Mouse (Mus musculus): Measurements from ENCODE around the gene Tedc1.
"Not testable (repeated sequence)": the region's sequence is repeated elsewhere in the genome, so short reads cannot be mapped to it uniquely, and the experiment has no call there.

Tedc1 gene

DNA sequence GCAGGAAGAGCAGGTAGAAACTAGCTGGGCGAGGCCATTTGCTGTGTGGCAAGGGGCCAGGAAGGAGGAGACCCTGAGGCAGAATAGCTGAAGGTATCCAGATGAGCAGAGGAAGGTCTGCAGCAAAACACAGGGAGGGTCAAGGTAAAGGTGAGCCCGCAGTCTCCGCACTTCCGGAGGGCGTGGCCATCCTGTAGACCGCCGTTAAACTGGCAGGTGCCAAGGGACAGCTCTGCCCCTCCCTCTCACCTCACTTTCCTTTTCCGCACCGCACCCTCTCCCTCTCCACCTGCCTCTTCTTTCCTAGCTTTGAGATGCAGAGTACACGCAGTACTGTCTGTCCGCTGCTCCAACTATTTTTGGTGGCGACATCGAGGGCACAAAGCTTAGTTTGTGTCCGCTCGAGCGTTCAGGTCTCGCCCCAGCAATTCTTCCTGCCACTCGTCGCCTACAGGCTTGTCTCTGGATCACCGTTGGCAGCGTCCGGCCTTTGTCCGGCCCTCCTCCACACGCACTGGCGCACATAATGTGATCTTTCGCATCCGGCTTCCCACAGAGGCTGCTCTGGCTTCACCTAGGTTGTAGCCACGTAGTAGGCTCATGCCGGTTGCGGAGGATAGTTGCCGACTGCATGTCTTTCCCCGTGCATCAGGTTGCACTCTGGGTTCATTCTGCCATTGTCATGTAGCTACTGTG is 997 bp upstream of the Tedc1 start:
- DNase-seq: peak; percentile 76

DNA sequence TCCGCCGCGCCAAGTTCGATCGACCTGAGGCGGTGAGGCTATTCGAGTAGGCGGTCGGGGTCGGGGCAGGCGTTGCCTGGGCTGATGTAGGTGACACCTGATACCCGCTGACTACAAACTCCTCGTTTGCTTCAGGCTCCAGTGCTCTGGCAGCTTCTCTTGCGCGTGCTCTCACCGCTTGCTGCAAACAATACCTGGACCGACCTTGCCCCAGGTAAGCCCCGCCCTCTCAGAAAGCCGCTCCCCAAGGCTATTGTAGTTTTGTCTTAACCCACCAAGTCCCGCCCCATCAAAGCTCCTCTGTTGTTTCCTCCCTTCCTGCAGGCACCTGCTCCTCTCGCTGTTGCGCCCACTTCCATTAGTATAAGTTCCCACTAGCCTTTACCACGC is 314 bp downstream of the Tedc1 start:
- DNase-seq: no peak

DNA sequence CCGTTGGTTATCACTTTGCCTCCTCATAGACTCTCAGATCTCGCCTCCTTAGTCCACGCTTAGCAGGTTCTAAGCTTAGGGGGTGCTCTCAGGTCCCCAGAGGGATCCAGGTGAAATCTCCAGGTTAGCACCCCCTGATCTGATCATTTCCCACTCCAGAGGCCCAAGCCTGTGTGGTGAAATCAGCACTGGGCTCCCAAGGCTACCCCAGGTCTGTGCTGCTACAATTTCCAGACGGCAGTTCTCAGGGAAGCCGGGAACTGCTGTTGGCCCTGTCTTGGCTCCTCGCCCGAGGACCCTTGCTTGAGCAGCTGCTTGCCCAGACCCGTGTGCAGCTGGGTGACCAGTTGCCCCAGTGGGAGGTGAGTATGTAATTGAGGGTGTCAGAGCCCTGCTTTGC is 781 bp downstream of the Tedc1 start:
- DNase-seq: peak; percentile 16

DNA sequence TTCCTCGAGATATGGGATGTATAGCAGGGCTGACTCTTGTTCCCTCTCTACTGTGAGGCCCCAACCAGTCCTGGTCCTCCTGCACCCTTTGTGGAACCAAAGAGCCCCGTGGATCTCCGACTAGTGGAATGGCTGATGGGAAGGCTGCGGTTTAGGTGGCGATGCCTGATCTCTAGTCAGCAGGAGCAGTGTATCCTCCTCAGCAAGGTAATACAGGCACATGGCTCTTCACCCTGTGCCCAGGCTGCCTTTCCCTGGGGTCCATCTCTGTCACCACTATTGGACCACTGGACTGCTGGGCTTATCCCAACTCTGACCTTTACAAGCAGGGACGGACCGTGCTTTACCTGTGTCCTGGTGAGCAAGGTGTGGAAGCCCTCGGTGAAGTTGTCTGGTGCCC is 1.3 kb downstream of the Tedc1 start:
- DNase-seq: no peak

DNA sequence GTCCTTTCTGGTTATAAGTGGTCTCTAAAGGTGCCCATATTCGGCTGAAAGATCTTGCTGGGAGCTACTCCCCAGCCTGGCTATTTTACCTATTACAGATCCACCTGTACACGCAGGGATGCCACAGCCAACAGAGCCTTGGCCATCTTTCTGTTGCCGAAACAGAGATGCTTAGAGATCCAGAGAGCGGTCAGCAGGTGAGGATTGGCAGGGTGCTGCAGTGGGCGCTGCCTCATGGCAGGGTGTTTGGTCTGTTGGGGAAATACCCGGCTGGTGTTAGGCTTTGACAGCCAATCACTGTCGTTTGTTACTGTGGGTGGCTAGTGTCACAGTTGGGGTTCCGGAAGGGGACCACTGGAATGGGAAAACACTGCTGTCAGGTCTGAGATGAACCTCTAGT is 1.8 kb downstream of the Tedc1 start:
- DNase-seq: no peak

DNA sequence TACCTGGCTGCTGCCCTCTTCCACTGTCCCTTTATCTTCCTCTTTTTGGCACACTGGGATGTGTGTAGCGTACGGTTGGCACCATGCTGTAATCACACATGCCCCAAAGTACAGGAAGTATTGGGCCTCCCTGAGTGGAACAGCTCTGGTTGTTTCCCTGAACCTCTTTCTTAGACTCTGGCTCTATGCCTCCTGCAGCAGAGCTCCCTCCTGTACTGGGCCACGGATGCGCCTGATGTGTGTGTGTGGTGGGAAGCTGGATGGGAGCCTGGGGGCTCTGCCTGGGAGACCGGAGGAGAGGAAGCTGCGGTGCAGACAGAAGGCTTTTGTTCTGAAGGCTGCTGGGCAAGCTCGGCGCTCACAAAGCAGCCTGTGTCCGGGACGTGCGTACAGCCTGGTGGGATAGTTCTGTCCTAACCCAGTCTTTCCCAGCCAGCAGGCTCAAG is 7.4 kb downstream of the Tedc1 start:
- no peak for DNase-seq

DNA sequence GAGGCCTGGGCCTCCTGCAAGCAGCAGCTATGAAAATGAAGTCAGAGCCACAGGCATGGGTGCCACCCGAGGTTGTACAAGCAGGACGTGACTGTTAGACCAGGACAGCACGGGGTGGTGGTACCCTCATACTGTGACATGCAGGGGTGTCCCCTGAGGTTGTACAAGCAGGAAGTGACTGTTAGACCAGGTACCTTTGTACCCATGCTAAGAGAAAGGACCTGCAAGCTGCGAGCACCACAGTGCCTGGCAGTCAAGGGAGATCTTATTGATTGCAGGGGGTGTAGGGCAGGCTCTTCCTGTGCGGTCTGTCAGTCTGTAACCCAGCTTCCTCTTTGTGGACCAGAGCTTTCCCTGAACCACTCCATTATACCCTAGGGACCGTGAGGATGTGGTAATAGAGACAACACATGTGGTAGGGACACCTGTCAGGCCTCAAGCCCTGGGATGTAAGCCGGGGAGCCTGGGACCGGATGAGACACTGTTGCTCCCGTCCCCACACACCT is 11.9 kb downstream of the Tedc1 start:
- DNase-seq: no peak

DNA sequence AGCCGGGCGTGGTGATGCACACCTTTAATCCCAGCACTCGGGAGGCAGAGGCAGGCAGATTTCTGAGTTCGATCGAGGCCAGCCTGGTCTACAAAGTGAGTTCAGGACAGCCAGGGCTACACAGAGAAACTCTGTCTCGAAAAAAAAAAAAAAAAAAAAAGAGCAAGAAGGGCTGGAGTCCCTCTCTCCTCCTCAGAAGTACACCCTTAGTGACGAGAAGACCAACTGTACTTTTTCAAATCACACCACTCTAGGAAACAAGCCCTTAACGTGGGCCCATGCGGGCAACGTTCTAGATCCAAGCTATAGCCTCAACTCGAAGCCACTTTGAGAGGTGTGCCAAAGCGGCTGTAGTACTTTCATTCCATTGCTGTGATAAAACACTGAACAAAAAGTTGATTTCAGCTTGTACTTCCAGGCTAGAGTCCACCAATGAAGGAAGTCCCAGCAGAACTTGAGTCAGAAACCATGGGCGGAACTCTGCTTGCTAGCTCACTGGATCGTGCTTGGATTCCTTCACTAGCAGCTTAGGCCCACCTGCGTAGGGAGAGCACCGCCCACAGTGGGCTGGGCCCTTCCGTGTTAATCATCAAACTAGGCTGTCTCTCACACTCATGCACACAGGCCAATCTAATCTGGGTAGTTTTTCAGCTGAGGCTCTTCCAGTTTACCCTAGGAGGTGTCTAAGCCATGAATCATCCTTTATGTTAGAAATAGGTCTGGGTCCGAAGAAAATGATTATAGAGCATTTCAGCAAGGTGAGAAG is 20.9 kb downstream of the Tedc1 start:
- DNase-seq: no peak

DNA sequence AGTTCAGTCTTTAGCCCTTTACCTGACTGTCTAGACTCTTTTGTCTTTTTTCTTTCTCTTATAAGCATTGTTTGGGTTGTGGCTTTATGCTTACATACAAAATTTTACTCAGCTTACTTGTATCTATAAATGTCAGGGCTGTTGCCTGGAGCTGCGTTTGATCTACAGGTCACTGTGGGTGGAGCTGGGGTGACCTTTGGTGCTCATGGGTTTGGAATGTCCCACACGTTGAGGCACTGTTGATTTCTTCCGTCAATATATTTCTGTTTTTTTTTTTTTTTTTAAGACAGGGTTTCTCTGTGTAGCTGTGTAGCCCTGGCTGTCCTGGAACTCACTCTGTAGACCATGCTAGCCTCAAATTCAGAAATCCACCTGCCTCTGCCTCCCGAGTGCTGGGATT is 24.8 kb downstream of the Tedc1 start:
- no peak for DNase-seq

DNA sequence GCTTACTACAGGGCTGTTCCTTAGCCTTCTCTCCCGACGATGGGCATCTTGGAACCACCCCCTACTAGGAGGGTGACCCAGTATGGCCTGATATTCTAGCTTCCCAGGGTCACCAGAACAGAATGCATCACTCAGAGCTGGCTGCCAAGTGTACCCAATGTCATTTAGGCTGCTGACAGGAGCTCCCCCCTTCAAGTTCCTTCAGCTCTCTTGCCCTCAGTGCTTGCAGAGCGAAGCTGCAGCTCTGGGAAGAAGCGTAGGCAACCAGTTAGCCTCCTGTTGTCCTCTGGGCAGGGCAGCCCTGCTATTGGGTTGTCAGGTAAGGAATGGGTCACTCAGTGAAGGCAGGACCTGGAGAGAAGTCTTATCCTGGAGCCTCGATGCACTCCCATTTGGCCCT is 28.7 kb downstream of the Tedc1 start:
- no peak for DNase-seq

DNA sequence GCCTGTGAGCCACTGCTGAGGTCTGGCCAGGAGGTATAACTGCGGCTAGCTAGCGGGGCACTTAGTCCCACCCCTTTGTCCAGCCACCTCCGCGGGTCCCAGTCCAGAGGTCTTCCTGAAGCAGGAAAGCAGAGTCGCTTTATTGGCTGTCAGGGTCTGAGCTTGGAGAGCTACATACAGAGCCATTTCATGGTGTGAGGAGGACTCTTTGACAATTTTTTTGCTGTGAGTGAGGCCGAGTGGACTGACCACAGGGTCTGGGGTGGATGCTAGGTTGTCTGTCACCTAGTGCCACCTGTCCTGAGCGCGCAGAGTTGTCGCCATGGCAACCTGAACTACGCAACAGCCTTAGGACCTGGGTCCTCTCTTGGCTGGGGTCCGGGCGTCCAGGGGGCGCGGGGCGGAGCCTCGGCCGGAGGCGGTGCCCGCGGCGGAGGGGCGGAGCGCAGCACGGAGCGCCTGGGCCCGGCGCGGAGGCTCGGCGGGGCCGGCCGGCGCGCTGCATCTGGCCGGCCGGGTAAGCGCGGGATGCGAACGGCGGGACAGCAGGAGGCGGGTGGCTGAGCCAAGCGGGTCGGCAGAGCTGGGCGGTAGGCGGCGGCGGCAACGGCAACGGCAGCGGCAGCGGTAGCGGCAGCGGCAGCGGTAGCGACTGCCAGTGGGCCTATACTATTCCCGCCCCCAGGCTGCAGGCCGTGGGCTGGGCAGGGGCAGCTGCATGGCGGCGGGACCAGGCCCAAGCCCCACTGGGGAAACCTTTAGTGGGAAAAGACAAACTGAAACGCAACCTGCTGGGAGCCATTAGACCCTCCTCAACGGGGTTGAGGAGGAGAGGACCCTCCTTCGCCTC is 29.4 kb downstream of the Tedc1 start, which contains the start of gene Tmem121:
Tmem121 (plus strand) TSS at position 489 of the 850 bp plus-strand sequence.
- peak; percentile 34 for DNase-seq

DNA sequence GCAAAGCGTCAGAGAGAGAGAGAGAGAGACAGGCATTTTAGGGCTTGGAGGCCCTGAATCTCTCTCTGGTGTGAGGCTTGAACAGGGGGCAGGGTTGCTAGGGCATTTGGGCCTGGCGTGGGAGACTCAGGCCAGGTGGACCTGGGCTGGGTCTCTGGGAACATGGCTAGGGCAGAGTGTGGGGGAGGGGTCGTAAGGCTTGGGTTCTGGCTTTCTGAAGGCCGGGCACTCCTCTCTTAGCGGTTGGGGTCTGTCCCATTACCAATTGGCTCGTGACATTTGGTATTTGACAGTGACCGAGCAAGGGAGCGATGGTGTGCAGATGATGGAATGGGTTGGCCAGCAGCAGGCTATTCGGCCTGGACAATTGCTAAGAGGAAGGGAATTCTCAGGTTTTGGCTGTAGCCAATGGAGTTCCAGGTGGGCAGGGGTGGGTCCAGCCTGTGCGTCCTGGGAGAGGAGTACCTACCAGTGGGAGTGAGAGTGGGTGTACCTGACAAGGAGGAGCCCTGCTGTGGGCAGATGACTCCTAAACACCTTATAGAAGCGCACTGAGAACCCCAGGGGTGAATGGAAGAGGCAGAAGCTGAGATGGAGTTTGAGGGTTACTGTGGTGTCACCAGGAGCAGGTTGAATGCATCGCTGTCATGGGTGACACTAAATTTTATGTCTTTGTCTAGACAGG is 30.2 kb downstream of the Tedc1 start:
- no peak for DNase-seq

DNA sequence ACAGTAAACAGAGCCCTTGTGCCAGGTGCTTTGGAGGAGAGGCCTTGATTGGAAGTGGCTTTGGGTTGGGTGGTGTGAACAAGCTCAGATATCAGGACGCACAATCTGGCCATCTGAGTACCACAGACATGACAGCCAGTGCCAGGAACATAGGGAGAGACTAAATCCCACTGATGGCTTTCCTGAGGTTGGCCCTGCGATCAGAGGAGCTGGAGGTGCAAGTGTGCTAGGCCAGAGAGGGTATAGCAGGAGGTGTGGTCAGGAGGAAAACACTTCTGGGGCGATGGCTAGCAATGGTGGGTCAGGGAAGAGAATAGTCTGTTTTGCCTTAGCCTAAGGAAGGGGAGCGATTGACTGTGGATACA is 30.8 kb downstream of the Tedc1 start:
- DNase-seq: no peak

DNA sequence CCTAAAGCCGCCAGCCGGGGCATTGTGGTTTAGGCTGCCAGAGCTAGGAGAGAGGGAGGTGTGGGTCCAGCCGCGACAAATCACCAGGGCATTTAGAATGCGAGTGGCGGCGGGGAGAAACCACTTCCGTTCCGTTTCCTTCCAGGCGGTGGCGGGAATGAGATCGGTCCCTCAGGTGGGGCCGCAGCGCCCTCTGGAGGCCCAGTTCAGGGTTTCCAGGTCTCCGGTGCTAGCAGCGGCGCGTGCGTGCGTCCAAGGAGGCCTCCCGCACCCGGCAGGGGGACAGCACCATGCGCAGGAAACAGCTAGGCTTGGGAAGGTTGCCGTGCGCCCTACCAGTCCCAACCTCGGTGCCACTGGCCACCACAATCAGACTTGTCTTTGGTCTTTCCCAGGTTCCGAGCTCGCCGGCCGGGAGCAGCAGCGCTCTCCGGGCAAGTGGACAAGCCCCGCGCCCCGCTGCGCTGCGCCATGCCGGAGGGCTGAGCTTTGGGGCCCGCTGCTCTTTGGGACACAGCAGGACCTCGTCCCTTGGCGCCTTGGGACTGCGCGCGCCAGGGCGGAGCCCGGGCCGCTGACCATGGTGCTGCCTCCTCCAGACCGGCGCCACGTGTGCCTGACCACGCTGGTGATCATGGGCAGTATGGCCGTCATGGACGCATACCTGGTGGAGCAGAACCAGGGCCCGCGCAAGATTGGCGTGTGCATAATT is 31.5 kb downstream of the Tedc1 start:
- DNase-seq: peak; percentile 70

DNA sequence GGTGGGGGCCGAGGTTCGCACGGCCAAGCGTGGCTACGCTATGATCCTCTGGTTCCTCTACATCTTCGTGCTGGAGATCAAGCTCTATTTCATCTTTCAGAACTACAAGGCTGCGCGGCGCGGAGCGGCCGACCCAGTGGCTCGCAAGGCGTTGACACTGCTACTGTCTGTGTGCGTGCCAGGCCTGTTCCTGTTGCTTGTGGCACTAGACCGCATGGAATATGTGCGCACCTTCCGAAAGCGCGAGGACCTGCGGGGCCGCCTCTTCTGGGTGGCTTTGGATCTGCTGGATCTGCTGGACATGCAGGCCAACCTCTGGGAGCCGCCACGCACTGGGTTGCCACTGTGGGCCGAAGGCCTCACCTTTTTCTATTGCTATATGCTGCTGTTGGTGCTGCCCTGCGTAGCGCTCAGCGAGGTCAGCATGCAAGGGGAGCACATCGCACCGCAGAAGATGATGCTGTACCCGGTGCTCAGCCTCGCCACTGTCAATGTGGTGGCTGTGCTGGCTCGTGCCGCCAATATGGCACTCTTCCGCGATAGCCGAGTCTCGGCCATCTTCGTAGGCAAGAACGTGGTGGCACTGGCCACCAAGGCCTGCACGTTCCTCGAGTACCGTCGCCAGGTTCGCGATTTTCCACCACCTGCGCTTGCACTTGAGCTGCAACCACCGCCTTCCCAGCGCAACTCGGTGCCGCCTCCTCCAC is 32.3 kb downstream of the Tedc1 start:
- no peak for DNase-seq

DNA sequence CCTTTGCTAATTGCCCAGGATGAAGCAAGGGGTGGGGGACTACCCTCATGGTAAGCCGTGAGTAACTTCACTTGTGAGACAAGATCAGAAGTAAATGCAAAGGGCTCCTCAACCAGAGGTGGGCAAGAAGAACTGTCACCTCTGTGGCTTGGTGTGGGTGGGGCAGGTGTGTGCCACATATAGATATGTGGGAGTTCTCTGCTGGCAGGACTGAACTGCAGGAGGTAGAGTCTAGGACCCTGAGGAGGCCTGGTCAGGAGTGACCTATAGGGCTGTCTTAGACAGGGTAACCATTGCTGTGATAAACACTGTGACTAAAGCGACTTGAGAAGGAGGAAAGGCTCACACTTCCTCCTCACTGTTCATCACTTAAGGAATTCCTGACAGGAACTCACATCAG is 37.2 kb downstream of the Tedc1 start:
- DNase-seq: no peak

DNA sequence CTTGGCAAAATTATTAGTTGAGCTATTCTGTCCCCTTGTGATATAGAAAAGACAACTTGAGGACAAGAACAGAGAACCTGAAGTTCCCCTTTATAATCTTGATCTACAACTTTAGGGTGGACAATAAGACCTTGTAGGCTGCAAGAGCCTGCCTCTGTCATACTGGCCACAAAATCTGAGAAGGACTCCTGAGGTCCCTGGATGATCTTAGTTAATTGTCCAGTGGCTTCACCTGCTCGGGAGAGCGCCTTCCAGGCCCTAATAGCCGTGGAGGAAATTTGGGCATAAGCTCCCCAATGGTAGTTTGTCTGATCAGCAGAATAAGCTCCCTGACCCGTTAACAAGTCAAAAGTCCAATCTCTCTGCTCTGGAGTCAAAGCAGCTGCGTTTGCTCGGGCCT is 42.9 kb downstream of the Tedc1 start:
- not testable (repeated sequence) for DNase-seq

DNA sequence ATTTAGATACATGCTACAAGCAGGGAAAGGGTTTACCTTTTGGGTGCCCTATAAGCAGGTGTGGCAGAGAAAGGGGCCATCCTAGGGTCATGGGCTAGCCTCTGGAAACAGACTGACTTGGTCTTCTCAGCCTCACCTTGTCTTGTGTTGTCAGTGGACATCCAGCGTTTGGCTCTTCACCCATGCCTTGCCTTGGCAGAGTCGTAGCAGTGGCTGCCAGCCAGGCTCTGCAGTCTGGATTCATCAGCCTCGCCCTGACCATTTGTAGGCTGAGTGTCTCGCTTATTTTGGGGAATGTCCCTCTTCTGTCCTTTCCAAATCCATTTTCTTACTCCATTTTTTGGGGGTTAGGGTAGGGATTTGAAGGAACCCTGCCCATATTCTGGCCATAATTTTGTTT is 45.1 kb downstream of the Tedc1 start:
- DNase-seq: no peak

DNA sequence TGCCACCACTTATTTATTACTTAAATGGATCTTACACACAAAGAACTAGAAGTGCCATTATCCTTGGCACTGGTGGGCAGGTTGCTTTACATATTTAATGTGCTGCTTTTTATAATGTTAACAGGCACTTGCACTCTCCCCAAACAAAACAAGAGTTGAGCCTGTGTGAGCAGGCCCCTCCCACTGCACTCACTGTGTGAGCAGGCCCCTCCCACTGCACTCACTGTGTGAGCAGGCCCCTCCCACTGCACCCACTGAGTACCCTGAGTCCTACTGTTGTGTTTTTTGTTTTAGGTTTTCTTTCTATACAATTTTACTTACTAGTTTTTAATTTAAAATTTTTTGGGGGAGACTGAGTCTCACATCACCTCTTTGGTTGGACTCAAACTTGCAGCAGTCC is 45.8 kb downstream of the Tedc1 start:
- DNase-seq: no peak

DNA sequence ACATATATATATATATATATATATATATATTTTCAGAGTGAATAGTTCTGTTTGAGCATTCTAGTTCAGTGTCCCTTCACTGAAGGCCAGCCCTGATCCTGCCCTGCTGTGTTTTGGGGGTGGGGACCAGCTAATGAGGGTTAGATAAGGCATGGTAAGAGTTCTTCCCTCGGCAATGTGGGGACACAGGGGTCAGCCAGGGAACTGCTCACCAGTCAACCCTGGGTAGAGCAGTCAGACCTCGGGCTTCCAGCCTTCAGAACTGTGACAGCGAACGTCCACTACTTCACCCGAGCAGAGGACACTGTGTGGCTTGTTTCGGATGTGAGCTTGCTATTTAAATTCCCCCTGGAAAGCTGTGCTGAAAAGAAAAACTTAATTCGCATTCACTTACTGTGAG is 47.3 kb downstream of the Tedc1 start:
- DNase-seq: no peak

DNA sequence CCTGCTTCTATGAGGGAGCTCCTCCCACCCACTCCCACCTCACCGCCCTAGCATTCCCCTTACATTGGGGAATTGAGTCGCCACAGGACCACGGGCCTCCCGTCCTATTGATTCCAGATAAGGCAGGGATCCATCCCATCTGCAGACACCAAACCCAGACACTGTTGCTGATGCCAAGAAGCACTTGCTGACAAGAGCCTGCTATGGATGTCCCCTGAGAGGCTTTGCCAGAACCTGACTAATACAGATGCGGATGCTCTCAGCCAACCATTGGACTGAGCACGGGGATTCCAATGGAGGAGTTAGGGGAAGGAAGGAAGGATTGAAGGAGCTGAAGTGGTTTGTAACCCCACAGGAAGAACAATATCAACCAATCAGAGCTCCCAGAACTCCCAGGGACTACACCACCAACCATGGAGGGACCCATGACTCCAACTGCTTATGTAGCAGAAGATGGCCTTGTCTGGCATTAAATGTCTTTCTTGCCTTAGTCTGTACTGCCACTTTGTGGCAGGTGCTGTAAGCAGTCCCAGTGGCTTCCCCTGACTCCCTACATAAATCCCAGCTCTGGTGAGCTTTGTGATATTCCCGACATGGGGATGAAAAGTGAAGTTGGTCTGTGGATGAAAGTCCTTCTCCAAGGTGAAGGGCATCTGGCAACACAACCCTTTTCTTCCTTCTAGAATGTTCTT is 49.2 kb downstream of the Tedc1 start:
- DNase-seq: no peak

Measured in kidney, postnatal 14 days (tissue).